Mouse (Mus musculus) c-Kit-negative CD71-positive TER-119-positive erythroid progenitor cells, embryonic 14.5 days (primary cell): ENCODE measurements around the gene Gusb.
A peak's percentile ranks its signal among the peaks of the same experiment; 100 is the strongest.

ENCODE experiments used
- DNase-seq: peaks from one replicate; pipeline ENCODE4 v3.0.0-alpha.2; 2013; ENCODE audit warnings: low read depth, low spot score

The Gusb gene

GRCm38 (mm10) chr5:130023767-130024539 lies 21.1 kb upstream of the Gusb start:
- peak; percentile 81 for DNase-seq

GRCm38 (mm10) chr5:130023067-130023766 lies 20.4 kb upstream of the Gusb start:
- no peak for DNase-seq

- DNase-seq, result no peak
Observed at GRCm38 (mm10) chr5:130022366-130022765, 19.5 kb upstream of the Gusb start.

- DNase-seq, result no peak
Observed at GRCm38 (mm10) chr5:130021361-130021966, 18.6 kb upstream of the Gusb start.

- DNase-seq, result no peak
Observed at GRCm38 (mm10) chr5:130019461-130019860, 16.6 kb upstream of the Gusb start.

GRCm38 (mm10) chr5:130015104-130015503 lies 12.3 kb upstream of the Gusb start:
- DNase-seq, result no peak

- no peak for DNase-seq
Observed at GRCm38 (mm10) chr5:130010961-130011360, 8.1 kb upstream of the Gusb start.

- no peak for DNase-seq
Observed at GRCm38 (mm10) chr5:130009784-130010183, 6.9 kb upstream of the Gusb start.

- DNase-seq, result no peak
Observed at GRCm38 (mm10) chr5:130008034-130008590, 5.3 kb upstream of the Gusb start.

GRCm38 (mm10) chr5:130007344-130007743 lies 4.5 kb upstream of the Gusb start:
- no peak for DNase-seq

GRCm38 (mm10) chr5:130003229-130003628 lies 380 bp upstream of the Gusb start:
- no peak for DNase-seq

GRCm38 (mm10) chr5:130001356-130001987 lies 1.4 kb downstream of the Gusb start:
- DNase-seq, result no peak

- no peak for DNase-seq
Observed at GRCm38 (mm10) chr5:130000735-130001134, 2.1 kb downstream of the Gusb start.

- DNase-seq, result no peak
Observed at GRCm38 (mm10) chr5:129999097-129999496, 3.8 kb downstream of the Gusb start.

- no peak for DNase-seq
Observed at GRCm38 (mm10) chr5:129997700-129998099, 5.1 kb downstream of the Gusb start.

- no peak for DNase-seq
Observed at GRCm38 (mm10) chr5:129994989-129995388, 7.9 kb downstream of the Gusb start.

- no peak for DNase-seq
Observed at GRCm38 (mm10) chr5:129993374-129993773, 9.5 kb downstream of the Gusb start.

- DNase-seq, result no peak
Observed at GRCm38 (mm10) chr5:129991898-129992297, 11.0 kb downstream of the Gusb start.

- no peak for DNase-seq
Observed at GRCm38 (mm10) chr5:129989376-129989775, 13.5 kb downstream of the Gusb start.

- DNase-seq, result no peak
Observed at GRCm38 (mm10) chr5:129980216-129980615, 22.6 kb downstream of the Gusb start.

GRCm38 (mm10) chr5:129978608-129979007 lies 24.2 kb downstream of the Gusb start:
- no peak for DNase-seq

GRCm38 (mm10) chr5:129977768-129978167 lies 25.1 kb downstream of the Gusb start:
- DNase-seq, result no peak
